Mouse (Mus musculus) heart, embryonic 15.5 days (tissue): ENCODE results near the gene Vmn2r8. TPM values are rescaled to one million over a fixed set of nuclear protein-coding genes. Genes with fewer than 3 reads are reported as not detected.

ENCODE experiments used
- ATAC-seq: fragments of 200-750 bp; cut with Nextera tagmentation; replicated peaks from 2 replicates; pipeline ENCODE4 v1.8.0; 2017; ENCODE audit warnings: low read depth, moderate TSS enrichment; ENCODE audit not compliant: insufficient number of reproducible peaks, insufficient read depth, low FRiP score
- H3K27ac ChIP-seq: fragments of 300-500 bp; sonication (generic); 2 replicates; pipeline ENCODE4 v1.5.1; 2015; ENCODE audit warnings: mild to moderate bottlenecking, inconsistent platforms
- H3K27me3 ChIP-seq: fragments of 300-500 bp; sonication (generic); 2 replicates; pipeline ENCODE4 v1.6.1; 2015; ENCODE audit warnings: inconsistent platforms
- H3K36me3 ChIP-seq: fragments of 300-500 bp; sonication (generic); 2 replicates; pipeline ENCODE4 v1.6.1; 2015; ENCODE audit warnings: mild to moderate bottlenecking, inconsistent platforms
- H3K4me1 ChIP-seq: fragments of 300-500 bp; sonication (generic); replicated peaks from 2 replicates; pipeline ENCODE4 v1.6.1; 2015; ENCODE audit warnings: inconsistent platforms
- H3K4me2 ChIP-seq: fragments of 300-500 bp; sonication (generic); 2 replicates; pipeline ENCODE4 v1.6.1; 2015; ENCODE audit warnings: inconsistent platforms, mild to moderate bottlenecking, moderate library complexity
- H3K4me3 ChIP-seq: fragments of 300-500 bp; sonication (generic); 2 replicates; pipeline ENCODE4 v1.5.1; 2015; ENCODE audit warnings: mild to moderate bottlenecking, inconsistent platforms
- H3K9ac ChIP-seq: fragments of 300-500 bp; sonication (generic); 2 replicates; pipeline ENCODE4 v1.6.1; 2015; ENCODE audit warnings: mild to moderate bottlenecking, inconsistent platforms
- H3K9me3 ChIP-seq: fragments of 300-500 bp; sonication (generic); replicated peaks from 2 replicates; pipeline ENCODE4 v1.6.1; 2016; ENCODE audit warnings: inconsistent platforms
- WGBS: fragments of 180-500 bp; shearing (Covaris S2); methylation state at CpG from one replicate; pipeline ENCODE4 v1.1.7; 2015; ENCODE audit warnings: mixed read lengths; 5-methylcytosine and 5-hydroxymethylcytosine counted together
- polyA plus RNA-seq: library from polyadenylated mRNA; unstranded; fragments of >200 nt; fragmentation: Nextera tagmentation; extraction: Ambion mirVana; gene quantifications from 2 replicates; pipeline ENCODE4 v1.2.1, GENCODE M21; 2015

The Vmn2r8 gene
- polyA plus RNA-seq, 1 experiment from 2014 or later = not detected

DNA sequence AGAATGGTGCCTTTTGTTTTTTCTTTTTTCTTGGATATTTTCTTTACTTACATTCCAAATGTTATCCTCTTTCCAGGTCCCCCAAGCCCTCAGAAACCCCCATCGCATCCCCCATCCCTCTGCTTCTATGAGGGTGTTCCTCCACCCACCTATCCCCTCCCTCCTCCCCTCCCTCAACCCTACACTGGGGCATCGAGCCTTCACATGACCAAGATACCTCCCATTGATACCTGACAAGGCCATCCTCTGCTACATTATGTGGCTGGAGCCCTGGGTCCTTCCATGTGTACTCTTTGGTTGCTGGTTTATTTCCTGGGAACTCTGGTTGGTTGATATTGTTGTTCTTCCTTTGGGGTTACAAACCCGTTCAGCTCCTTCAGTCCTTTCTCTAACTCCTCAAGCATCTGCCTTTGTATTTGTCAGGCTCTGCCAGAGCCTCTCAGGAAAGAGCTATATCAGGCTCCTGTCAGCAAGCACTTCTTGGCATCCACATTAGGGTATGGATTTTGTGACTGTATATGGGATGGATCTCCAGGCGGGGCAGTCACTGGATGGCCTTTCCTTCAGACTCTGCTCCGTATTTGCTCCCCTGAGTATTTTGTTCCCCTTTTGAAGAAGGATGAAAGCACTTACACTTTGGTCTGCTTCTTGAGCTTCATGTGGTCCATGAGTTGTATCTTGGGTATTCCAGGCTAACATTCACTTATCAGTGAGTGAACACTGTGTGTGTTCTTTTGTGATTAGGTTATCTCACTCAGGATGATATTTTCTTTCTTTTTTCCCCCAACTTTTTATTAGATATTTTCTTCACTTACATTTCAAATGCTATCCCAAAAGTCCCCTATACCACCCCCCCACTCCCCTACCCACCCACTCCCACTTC lies 58.1 kb downstream of the Vmn2r8 start:
- Histone ChIP-seq H3K36me3 (no peaks in the 10 kb centered on the region), H3K27me3 (no peaks in the 10 kb centered on the region), H3K4me2 (no peak overlapping the region), H3K4me3 (no peak overlapping the region), H3K9me3 (no peaks in the 10 kb centered on the region), H3K27ac (no peak overlapping the region), H3K9ac (no peak overlapping the region), H3K4me1 (no peaks in the 10 kb centered on the region)
- no peak for ATAC-seq
- WGBS = 50% methylated on average over 5 of the region's 5 CpGs

DNA sequence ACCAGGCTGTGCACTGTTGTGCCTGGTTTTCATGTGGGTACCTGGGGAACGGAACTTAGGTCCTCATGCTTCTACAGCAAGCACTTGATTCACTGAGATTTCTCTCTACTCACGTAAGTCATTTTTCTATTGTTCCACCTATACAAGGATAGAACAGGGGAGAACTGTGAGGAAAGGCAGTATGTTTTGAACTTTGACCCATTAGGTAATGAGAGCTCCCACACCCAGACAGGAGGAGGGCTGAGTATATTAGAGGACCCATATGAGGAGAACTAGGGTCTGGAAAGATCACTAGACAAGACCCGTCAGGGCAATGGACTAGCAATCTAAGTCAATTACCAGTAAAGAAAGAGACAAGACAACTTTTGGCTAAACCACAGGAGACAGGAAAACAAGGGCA lies 64.0 kb downstream of the Vmn2r8 start:
- Histone ChIP-seq H3K4me3 (no peak overlapping the region), H3K4me2 (no peak overlapping the region), H3K36me3 (no peaks in the 10 kb centered on the region), H3K4me1 (no peaks in the 10 kb centered on the region), H3K27me3 (no peaks in the 10 kb centered on the region), H3K9ac (no peak overlapping the region), H3K27ac (no peak overlapping the region), H3K9me3 (no peaks in the 10 kb centered on the region)
- WGBS = 83% methylated on average over 3 of the region's 3 CpGs
- ATAC-seq = no peak

DNA sequence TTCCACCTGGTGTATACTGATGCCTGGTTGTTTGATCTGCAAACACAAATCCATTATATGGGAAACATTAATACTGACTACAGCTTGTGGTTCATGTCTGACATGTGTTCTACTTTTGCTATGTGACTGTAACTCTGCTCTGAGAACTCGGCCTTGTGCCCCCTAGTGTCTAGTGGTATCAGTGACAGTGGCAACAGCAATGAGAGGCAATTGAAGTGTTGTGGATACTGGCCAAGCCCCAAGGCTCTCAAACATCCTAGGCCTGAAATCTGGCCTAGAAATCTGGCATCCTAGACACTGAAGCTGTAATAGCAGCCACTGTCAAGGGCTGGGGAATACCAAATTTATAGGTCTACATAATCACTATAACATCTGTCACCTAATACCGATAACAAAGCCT lies 64.8 kb downstream of the Vmn2r8 start:
- Histone ChIP-seq H3K27me3 (no peaks in the 10 kb centered on the region), H3K36me3 (no peaks in the 10 kb centered on the region), H3K27ac (no peak overlapping the region), H3K9me3 (no peaks in the 10 kb centered on the region), H3K4me1 (no peaks in the 10 kb centered on the region), H3K4me3 (no peak overlapping the region), H3K4me2 (no peak overlapping the region), H3K9ac (no peak overlapping the region)
- ATAC-seq = no peak
- 57% methylated on average over 2 of the region's 2 CpGs for WGBS

DNA sequence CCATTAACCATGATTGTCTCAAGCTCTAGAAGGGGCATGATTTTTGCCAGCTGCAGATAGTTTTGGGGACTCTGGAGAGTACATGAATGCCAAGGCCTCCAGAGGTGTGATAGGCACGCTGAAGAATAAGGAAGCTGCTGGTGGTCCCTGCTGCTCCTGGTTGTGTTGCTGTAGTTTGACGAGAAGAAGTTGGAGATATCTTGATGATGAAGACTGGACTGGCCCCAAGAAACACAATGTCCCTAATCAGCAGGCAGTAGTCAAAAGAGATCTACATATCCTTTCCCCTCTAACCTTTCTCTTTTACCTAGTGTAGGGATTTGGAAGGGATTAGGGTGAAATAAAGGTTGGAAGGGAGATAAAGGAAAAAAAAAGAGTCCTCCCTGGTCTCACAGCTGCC lies 66.1 kb downstream of the Vmn2r8 start:
- 66% methylated on average over 2 of the region's 2 CpGs for WGBS

DNA sequence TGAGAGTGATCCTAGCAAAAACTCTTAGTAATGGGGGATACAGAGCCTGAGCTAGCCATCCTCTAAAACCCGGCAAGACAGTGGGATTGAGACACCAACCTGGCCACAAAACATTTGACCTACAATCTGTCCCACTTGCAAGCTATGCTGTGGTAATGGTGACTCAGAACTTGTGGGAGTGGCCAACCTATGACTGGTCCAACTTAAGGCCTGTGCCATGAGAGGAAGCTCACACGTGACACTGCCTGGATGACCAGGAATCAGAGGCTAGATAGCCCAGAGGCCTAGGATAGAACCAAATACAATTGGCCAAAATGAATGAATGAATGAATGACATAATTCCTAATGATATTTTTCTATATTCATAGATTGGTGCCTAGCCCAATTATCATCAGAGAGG lies 66.8 kb downstream of the Vmn2r8 start:
- no peak for ATAC-seq
- WGBS = 61% methylated on average over 2 of the region's 2 CpGs
- H3K27me3 ChIP-seq = no peaks in the 10 kb centered on the region
- no peak overlapping the region for H3K4me2 ChIP-seq
- no peaks in the 10 kb centered on the region for H3K36me3 ChIP-seq
- H3K4me3 ChIP-seq = no peak overlapping the region
- no peaks in the 10 kb centered on the region for H3K4me1 ChIP-seq
- H3K9ac ChIP-seq = no peak overlapping the region
- no peak overlapping the region for H3K27ac ChIP-seq
- H3K9me3 ChIP-seq = no peaks in the 10 kb centered on the region

More for the DNA sequence above, 66.1 kb downstream of the Vmn2r8 start:
- ATAC-seq = no peak
- Histone ChIP-seq H3K4me2 (no peak overlapping the region), H3K9me3 (no peaks in the 10 kb centered on the region), H3K27ac (no peak overlapping the region), H3K4me1 (no peaks in the 10 kb centered on the region), H3K4me3 (no peak overlapping the region), H3K27me3 (no peaks in the 10 kb centered on the region), H3K36me3 (no peaks in the 10 kb centered on the region), H3K9ac (no peak overlapping the region)

Other genes with a start within 250 kb of the Vmn2r8 start
- gene Gak, start 179.1 kb downstream of the Vmn2r8 start, polyA plus RNA-seq = 23.6 and 35.4 TPM in 2 replicates
- gene Tmem175, start 179.1 kb downstream of the Vmn2r8 start, polyA plus RNA-seq = 14.1 and 18.9 TPM in 2 replicates
- 13.9 and 15.2 TPM in 2 replicates for gene Idua, start 148.5 kb downstream of the Vmn2r8 start, polyA plus RNA-seq
- 6.7 and 7.4 TPM in 2 replicates for gene Dgkq, start 139.2 kb downstream of the Vmn2r8 start, polyA plus RNA-seq
- gene Slc26a1, start 133.3 kb downstream of the Vmn2r8 start, polyA plus RNA-seq = 0.29 and 0.71 TPM in 2 replicates
- gene Fgfrl1, start 116.5 kb downstream of the Vmn2r8 start, polyA plus RNA-seq = 14.6 and 20.1 TPM in 2 replicates
- not detected in 2 replicates for gene Rnf212, start 33.9 kb downstream of the Vmn2r8 start, polyA plus RNA-seq
- gene Tmed11, start 13.5 kb downstream of the Vmn2r8 start, polyA plus RNA-seq = not detected in 2 replicates
- gene Vmn2r9, start 43.8 kb upstream of the Vmn2r8 start, polyA plus RNA-seq = not detected in 2 replicates
- gene Vmn2r10, start 197.7 kb upstream of the Vmn2r8 start, polyA plus RNA-seq = not detected in 2 replicates